Mouse (Mus musculus) lung, postnatal 25 days (tissue): ENCODE data around the gene 2210418O10Rik.
"Not testable (repeated sequence)": the region's sequence is repeated elsewhere in the genome, so short reads cannot be mapped to it uniquely, and the experiment has no call there.

Experiments
- DNase-seq: peaks from one replicate; pipeline ENCODE4 v3.0.0; 2022; ENCODE audit warnings: low spot score

Gene 2210418O10Rik

DNA sequence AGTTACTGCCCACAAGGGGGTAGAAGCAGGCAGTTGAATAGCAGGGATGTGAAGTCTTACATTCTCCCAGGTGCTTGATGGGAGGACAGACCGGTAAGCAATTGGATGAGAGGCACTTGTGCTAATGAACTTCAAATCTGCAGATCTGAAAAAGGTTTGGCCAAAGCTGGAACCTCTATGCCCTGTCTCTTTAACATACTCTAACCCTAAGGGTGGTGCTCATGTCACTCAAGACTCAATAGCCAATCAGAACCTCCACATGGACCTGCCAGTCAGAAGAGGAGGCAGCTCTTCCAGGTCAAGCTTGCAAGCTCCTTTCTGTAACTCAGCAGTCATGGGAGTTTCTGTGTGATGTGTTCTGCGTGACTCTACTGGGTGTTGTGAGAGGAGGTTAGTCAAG is at the start of gene 2210418O10Rik:
Gene 2210418O10Rik, plus strand, starts transcription at position 301 of the 400 bp plus-strand sequence.
- DNase-seq = not testable (repeated sequence)

DNA sequence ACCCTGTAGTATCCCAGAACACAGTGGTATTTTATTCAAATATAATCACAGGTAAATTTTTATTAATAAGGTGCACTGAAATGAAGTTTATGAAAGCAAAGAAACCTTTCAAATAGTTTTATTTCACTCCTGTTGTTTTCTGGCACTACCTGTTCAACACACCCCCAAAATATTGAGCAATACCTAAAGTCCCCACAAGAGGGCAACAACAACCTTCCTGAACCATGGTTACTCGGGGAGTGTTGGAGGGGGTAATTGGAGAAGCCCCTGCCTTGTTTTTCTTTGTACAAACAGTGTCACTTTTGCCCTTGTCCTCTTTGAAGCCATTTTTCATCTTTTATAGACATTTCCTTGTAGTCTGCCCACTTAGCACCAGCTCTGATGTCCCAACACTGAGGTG is 22.1 kb downstream of the 2210418O10Rik start:
- not testable (repeated sequence) for DNase-seq
